Mouse (Mus musculus) lung, embryonic 14.5 days (tissue): Measurements from ENCODE around the gene Ndufaf7. TPM values are rescaled to one million over a fixed set of nuclear protein-coding genes. Genes with fewer than 3 reads are reported as not detected.

Source experiments
- ATAC-seq: fragments of 200-750 bp; cut with Nextera tagmentation; 2 replicates; pipeline ENCODE4 v1.8.0; 2017; ENCODE audit warnings: mild to moderate bottlenecking, moderate TSS enrichment, moderate library complexity; ENCODE audit not compliant: insufficient read depth
- DNase-seq: peaks from one replicate; pipeline ENCODE4 v3.0.0-alpha.2; 2015
- H3K27ac ChIP-seq: fragments of 300-500 bp; sonication (generic); 2 replicates; pipeline ENCODE4 v1.5.1; 2014; ENCODE audit warnings: low read depth, mild to moderate bottlenecking, moderate library complexity
- H3K27me3 ChIP-seq: fragments of 300-500 bp; sonication (generic); 2 replicates; pipeline ENCODE4 v1.6.1; 2014; ENCODE audit warnings: low read length, control low read depth; ENCODE audit not compliant: insufficient read depth
- H3K36me3 ChIP-seq: fragments of 300-500 bp; sonication (generic); 2 replicates; pipeline ENCODE4 v1.6.1; 2014; ENCODE audit warnings: control low read depth; ENCODE audit not compliant: insufficient read depth
- H3K4me1 ChIP-seq: fragments of 300-500 bp; sonication (generic); 2 replicates; pipeline ENCODE4 v1.6.1; 2014; ENCODE audit warnings: antibody characterized with exemption, control low read depth; ENCODE audit not compliant: insufficient read depth
- H3K4me2 ChIP-seq: fragments of 300-500 bp; sonication (generic); 2 replicates; pipeline ENCODE4 v1.6.1; 2014; ENCODE audit warnings: mild to moderate bottlenecking
- H3K4me3 ChIP-seq: fragments of 300-500 bp; sonication (generic); 2 replicates; pipeline ENCODE4 v1.5.1; 2014; ENCODE audit warnings: low read depth, low read length
- H3K9ac ChIP-seq: fragments of 300-500 bp; sonication (generic); 2 replicates; pipeline ENCODE4 v1.6.1; 2014
- H3K9me3 ChIP-seq: fragments of 300-500 bp; sonication (generic); 2 replicates; pipeline ENCODE4 v1.6.1; 2016; ENCODE audit warnings: low read depth, low read length, control low read depth
- CTCF ChIP-seq: IDR thresholded peaks from 2 replicates; pipeline ENCODE4 v1.5.1; 2016; ENCODE audit warnings: antibody characterized with exemption, low read depth
- WGBS: fragments of 180-500 bp; shearing (Covaris S2); extraction: QIAGEN DNeasy Blood & Tissue Kit; methylation state at CpG from one replicate; pipeline ENCODE4 v1.1.7; 2014; 5-methylcytosine and 5-hydroxymethylcytosine counted together
- polyA plus RNA-seq: library from polyadenylated mRNA; unstranded; fragments of >200 nt; fragmentation: Nextera tagmentation; extraction: Ambion mirVana; gene quantifications from 2 replicates; pipeline ENCODE4 v1.2.1, GENCODE M21; 2014

Ndufaf7 gene
- polyA plus RNA-seq, 1 experiment from 2014 or later = 57.6 TPM

- Histone ChIP-seq H3K9me3 (no peaks in the 10 kb centered on the region), H3K4me1 (no peaks in the 10 kb centered on the region), H3K4me3 (no peak overlapping the region), H3K9ac (no peak overlapping the region), H3K27ac (no peak overlapping the region), H3K36me3 (peaks cover under 1% of the 10 kb centered on the region; the same call in 1 of the 2 replicates), H3K27me3 (no peaks in the 10 kb centered on the region), H3K4me2 (no peak overlapping the region)
- no peak for TF ChIP-seq CTCF
- DNase-seq = peak; percentile 48
- 70% methylated on average over 8 of the region's 8 CpGs for WGBS
- ATAC-seq = 0 out of 2 replicates have a peak, but pooled peaks have one; percentile 38
These were observed 52.1 kb downstream of the Ndufaf7 start for GRCm38 (mm10) chr17:78989015-78989414.

GRCm38 (mm10) chr17:78991549-78991948 lies 54.6 kb downstream of the Ndufaf7 start:
- H3K4me1 ChIP-seq = no peaks in the 10 kb centered on the region
- TF ChIP-seq CTCF = no peak
- H3K4me3 ChIP-seq = no peak overlapping the region
- 98% methylated on average over 2 of the region's 2 CpGs for WGBS
- DNase-seq = no peak
- no peaks in the 10 kb centered on the region for H3K36me3 ChIP-seq
- no peaks in the 10 kb centered on the region for H3K9me3 ChIP-seq
- H3K9ac ChIP-seq = no peak overlapping the region
- ATAC-seq = no peak
- no peak overlapping the region for H3K27ac ChIP-seq
- no peak overlapping the region for H3K4me2 ChIP-seq
- H3K27me3 ChIP-seq = no peaks in the 10 kb centered on the region

GRCm38 (mm10) chr17:78992303-78993027 lies 55.5 kb downstream of the Ndufaf7 start:
- 74% methylated on average over 9 of the region's 9 CpGs for WGBS
- H3K27ac ChIP-seq = no peak overlapping the region
- no peak for TF ChIP-seq CTCF

GRCm38 (mm10) chr17:78993670-78994069 lies 56.7 kb downstream of the Ndufaf7 start:
- no peak for ATAC-seq
- Histone ChIP-seq H3K9me3 (no peaks in the 10 kb centered on the region), H3K4me1 (no peaks in the 10 kb centered on the region), H3K27me3 (no peaks in the 10 kb centered on the region), H3K9ac (no peak overlapping the region), H3K27ac (no peak overlapping the region), H3K36me3 (no peaks in the 10 kb centered on the region), H3K4me3 (no peak overlapping the region), H3K4me2 (no peak overlapping the region)
- no peak for DNase-seq
- WGBS = 74% methylated on average over 2 of the region's 2 CpGs
- no peak for TF ChIP-seq CTCF

More at GRCm38 (mm10) chr17:78992303-78993027, 55.5 kb downstream of the Ndufaf7 start:
- no peak overlapping the region for H3K4me2 ChIP-seq
- H3K9me3 ChIP-seq = no peaks in the 10 kb centered on the region
- no peaks in the 10 kb centered on the region for H3K4me1 ChIP-seq
- H3K9ac ChIP-seq = no peak overlapping the region
- no peak for DNase-seq
- H3K27me3 ChIP-seq = no peaks in the 10 kb centered on the region
- no peak for ATAC-seq
- no peak overlapping the region for H3K4me3 ChIP-seq
- no peaks in the 10 kb centered on the region for H3K36me3 ChIP-seq

- 72% methylated on average over 8 of the region's 8 CpGs for WGBS
- Histone ChIP-seq H3K4me3 (no peak overlapping the region), H3K36me3 (no peaks in the 10 kb centered on the region), H3K9ac (no peak overlapping the region), H3K27ac (no peak overlapping the region), H3K4me1 (no peaks in the 10 kb centered on the region), H3K9me3 (no peaks in the 10 kb centered on the region), H3K4me2 (no peak overlapping the region), H3K27me3 (no peaks in the 10 kb centered on the region)
- TF ChIP-seq CTCF = no peak
- DNase-seq (no peak), ATAC-seq (no peak)
These were observed 57.4 kb downstream of the Ndufaf7 start for GRCm38 (mm10) chr17:78994382-78994781.

GRCm38 (mm10) chr17:78994931-78995820 lies 58.2 kb downstream of the Ndufaf7 start:
- H3K4me3 ChIP-seq = no peak overlapping the region
- no peaks in the 10 kb centered on the region for H3K4me1 ChIP-seq
- H3K27ac ChIP-seq = no peak overlapping the region
- no peaks in the 10 kb centered on the region for H3K9me3 ChIP-seq
- no peak for TF ChIP-seq CTCF
- no peak overlapping the region for H3K4me2 ChIP-seq
- 51% methylated on average over 9 of the region's 9 CpGs for WGBS
- no peaks in the 10 kb centered on the region for H3K36me3 ChIP-seq
- H3K27me3 ChIP-seq = no peaks in the 10 kb centered on the region
- DNase-seq (peak; percentile 18), ATAC-seq (no peak)
- no peak overlapping the region for H3K9ac ChIP-seq

Other genes with a start within 250 kb of the Ndufaf7 start
- gene Strn, start 199.9 kb upstream of the Ndufaf7 start, polyA plus RNA-seq = 7.2 and 8.1 TPM in 2 replicates
- gene Heatr5b, start 101.8 kb upstream of the Ndufaf7 start, polyA plus RNA-seq = 12.3 and 15.0 TPM in 2 replicates
- gene Gpatch11, start 101.6 kb upstream of the Ndufaf7 start, polyA plus RNA-seq = 35.6 and 36.0 TPM in 2 replicates
- gene Eif2ak2, start 54.6 kb upstream of the Ndufaf7 start, polyA plus RNA-seq = 8.4 and 9.2 TPM in 2 replicates
- gene Sult6b1, start 30.1 kb upstream of the Ndufaf7 start, polyA plus RNA-seq = 0.16 and 0.17 TPM in 2 replicates
- 77.4 and 85.6 TPM in 2 replicates for gene Cebpzos, start 20.6 kb upstream of the Ndufaf7 start, polyA plus RNA-seq
- 56.6 and 61.2 TPM in 2 replicates for gene Cebpz, start 70 bp upstream of the Ndufaf7 start, polyA plus RNA-seq
- gene Prkd3, start 83.7 kb downstream of the Ndufaf7 start, polyA plus RNA-seq = 52.4 and 52.6 TPM in 2 replicates
- 8.0 and 8.9 TPM in 2 replicates for gene Qpct, start 114.8 kb downstream of the Ndufaf7 start, polyA plus RNA-seq